Mouse (Mus musculus) forebrain, embryonic 15.5 days (tissue): ENCODE measurements around the gene Bloc1s4. TPM values are rescaled to one million over a fixed set of nuclear protein-coding genes. Genes with fewer than 3 reads are reported as not detected.

Experiments
- ATAC-seq: fragments of 200-750 bp; cut with Nextera tagmentation; replicated peaks from 2 replicates; pipeline ENCODE4 v1.8.0; 2017; ENCODE audit warnings: mild to moderate bottlenecking, moderate TSS enrichment, moderate library complexity
- H3K27ac ChIP-seq: fragments of 300-500 bp; sonication (generic); replicated peaks from 2 replicates; pipeline ENCODE4 v1.5.1; 2015; ENCODE audit warnings: mild to moderate bottlenecking, inconsistent platforms
- H3K27me3 ChIP-seq: fragments of 300-500 bp; sonication (generic); 2 replicates; pipeline ENCODE4 v1.6.1; 2015; ENCODE audit warnings: inconsistent platforms
- H3K36me3 ChIP-seq: fragments of 300-500 bp; sonication (generic); 2 replicates; pipeline ENCODE4 v1.6.1; 2015; ENCODE audit warnings: mild to moderate bottlenecking, inconsistent platforms
- H3K4me1 ChIP-seq: fragments of 300-500 bp; sonication (generic); 2 replicates; pipeline ENCODE4 v1.6.1; 2015; ENCODE audit warnings: inconsistent platforms
- H3K4me2 ChIP-seq: fragments of 300-500 bp; sonication (generic); replicated peaks from 2 replicates; pipeline ENCODE4 v1.6.1; 2015; ENCODE audit warnings: mild to moderate bottlenecking, inconsistent platforms
- H3K4me3 ChIP-seq: fragments of 300-500 bp; sonication (generic); 2 replicates; pipeline ENCODE4 v1.5.1; 2015; ENCODE audit warnings: mild to moderate bottlenecking, inconsistent platforms
- H3K9ac ChIP-seq: fragments of 300-500 bp; sonication (generic); replicated peaks from 2 replicates; pipeline ENCODE4 v1.6.1; 2015; ENCODE audit warnings: mild to moderate bottlenecking, inconsistent platforms
- H3K9me3 ChIP-seq: fragments of 300-500 bp; sonication (generic); 2 replicates; pipeline ENCODE4 v1.6.1; 2016; ENCODE audit warnings: inconsistent platforms
- WGBS: fragments of 180-500 bp; shearing (Covaris S2); methylation state at CpG from one replicate; pipeline ENCODE4 v1.1.7; 2015; ENCODE audit warnings: mixed read lengths; 5-methylcytosine and 5-hydroxymethylcytosine counted together
- polyA plus RNA-seq: library from polyadenylated mRNA; unstranded; fragments of >200 nt; fragmentation: Nextera tagmentation; extraction: Ambion mirVana; gene quantifications from 2 replicates; pipeline ENCODE4 v1.2.1, GENCODE M21; 2015

Bloc1s4 gene
- polyA plus RNA-seq, 1 experiment from 2014 or later: 30.4 TPM

DNA sequence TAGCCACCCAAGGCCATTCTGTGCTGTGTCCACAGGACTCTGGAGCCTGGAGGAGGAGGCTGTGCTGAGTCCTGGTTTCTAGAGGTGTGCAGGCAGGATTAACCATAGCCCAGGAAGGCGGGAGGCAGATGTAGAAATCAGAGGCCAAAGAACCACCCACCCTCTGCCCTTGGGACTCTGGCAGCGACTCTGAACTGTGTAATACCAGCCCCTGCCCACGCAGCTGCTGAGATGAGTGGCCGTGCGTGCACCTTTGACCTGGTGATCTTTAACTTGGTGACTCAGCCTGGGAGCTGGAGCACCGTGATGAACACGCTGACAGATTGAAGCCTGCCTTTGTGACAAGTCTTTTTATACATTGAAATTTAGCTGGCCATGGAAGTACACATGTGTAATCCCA lies 24.2 kb downstream of the Bloc1s4 start:
- Histone ChIP-seq H3K27me3 (no peaks in the 10 kb centered on the region), H3K36me3 (no peaks in the 10 kb centered on the region), H3K9ac (no peak overlapping the region), H3K9me3 (no peaks in the 10 kb centered on the region), H3K4me2 (no peak overlapping the region), H3K27ac (no peak overlapping the region), H3K4me3 (no peak overlapping the region), H3K4me1 (no peaks in the 10 kb centered on the region)
- WGBS: 83% methylated on average over 7 of the region's 7 CpGs
- no peak for ATAC-seq

DNA sequence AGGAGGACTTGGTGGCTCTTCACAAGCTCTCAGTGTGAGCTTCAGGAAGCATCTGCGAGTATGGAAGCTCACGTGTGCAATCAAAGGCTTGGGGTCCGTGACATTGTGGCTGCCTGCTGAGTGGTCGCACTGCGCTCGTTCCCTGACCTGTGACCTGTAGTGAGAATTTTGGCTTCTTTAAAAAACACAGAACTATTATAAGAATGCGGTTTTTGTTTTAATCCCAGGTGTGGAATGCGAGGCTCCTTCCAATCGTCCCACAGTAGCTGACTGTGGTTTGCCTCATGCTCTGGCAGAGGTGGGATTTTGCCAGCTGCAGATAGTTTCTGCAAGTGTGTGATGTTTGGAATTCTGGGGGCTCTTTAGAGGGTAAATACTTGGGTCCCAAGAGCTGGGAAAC lies 25.1 kb downstream of the Bloc1s4 start:
- Histone ChIP-seq H3K9me3 (no peaks in the 10 kb centered on the region), H3K27ac (no peak overlapping the region), H3K4me3 (no peak overlapping the region), H3K9ac (no peak overlapping the region), H3K4me1 (no peaks in the 10 kb centered on the region), H3K4me2 (no peak overlapping the region), H3K27me3 (no peaks in the 10 kb centered on the region), H3K36me3 (no peaks in the 10 kb centered on the region)
- 74% methylated on average over 9 of the region's 9 CpGs for WGBS
- ATAC-seq: no peak

DNA sequence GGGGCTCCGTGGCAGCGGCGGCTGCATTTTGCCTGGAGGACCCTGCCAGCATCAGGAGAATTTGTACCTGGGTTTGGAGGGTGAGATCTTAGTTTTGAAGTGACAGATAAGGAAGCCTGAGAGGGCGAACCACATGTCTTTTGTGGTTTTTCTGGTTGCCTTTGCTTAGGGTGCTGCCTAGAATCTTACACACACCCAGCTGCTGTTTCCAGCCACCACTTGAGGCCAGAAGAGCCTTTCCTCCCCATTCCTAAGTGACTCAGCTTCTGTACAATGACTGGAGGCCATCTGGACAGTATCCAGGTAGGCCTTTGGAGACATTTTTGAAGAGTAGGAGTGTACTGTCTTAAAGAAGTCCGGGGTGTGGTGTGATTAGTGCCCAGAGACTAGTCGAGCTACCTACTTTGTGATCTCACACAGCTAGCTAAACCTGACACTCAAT lies 26.0 kb downstream of the Bloc1s4 start:
- Histone ChIP-seq H3K9me3 (no peaks in the 10 kb centered on the region), H3K4me1 (no peaks in the 10 kb centered on the region), H3K27ac (no peak overlapping the region), H3K9ac (no peak overlapping the region), H3K27me3 (no peaks in the 10 kb centered on the region), H3K4me2 (no peak overlapping the region), H3K36me3 (no peaks in the 10 kb centered on the region), H3K4me3 (no peak overlapping the region)
- 87% methylated on average over 6 of the region's 6 CpGs for WGBS
- no peak for ATAC-seq

DNA sequence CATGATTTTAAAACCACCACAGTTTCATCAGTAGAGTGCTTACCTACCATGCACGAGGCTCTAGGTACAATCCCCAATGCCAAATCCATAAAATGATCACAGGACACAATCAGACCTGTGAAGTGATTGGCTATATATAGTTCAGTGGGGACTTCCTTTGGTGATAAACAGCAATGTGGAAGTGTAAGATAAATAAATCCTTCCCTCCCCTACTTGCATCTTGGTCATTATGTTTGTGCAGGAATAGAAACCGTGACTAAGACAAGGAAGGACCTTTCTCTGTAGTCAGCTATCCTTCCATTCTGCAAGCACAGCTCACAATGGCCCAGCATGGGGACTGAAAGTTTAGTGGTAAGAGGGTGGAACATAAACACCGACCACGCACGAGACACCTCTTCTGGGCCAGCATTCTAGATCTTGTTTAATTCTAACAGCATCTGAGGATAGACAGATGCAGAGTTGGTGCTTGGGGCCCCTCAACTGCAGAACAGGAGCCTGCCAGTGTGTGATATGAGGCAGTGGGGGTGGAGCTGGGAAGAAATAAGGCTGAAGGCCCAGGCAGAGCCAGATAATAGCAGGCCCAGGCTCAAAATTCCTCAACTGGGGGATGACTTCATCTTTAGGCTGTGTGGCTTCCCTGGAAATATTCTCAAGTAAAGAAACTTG lies 27.6 kb downstream of the Bloc1s4 start:
- Histone ChIP-seq H3K27ac (no peak overlapping the region), H3K27me3 (no peaks in the 10 kb centered on the region), H3K4me2 (no peak overlapping the region), H3K4me3 (no peak overlapping the region), H3K9ac (no peak overlapping the region), H3K4me1 (no peaks in the 10 kb centered on the region), H3K36me3 (no peaks in the 10 kb centered on the region), H3K9me3 (no peaks in the 10 kb centered on the region)
- no peak for ATAC-seq
- 77% methylated on average over 5 of the region's 5 CpGs for WGBS

DNA sequence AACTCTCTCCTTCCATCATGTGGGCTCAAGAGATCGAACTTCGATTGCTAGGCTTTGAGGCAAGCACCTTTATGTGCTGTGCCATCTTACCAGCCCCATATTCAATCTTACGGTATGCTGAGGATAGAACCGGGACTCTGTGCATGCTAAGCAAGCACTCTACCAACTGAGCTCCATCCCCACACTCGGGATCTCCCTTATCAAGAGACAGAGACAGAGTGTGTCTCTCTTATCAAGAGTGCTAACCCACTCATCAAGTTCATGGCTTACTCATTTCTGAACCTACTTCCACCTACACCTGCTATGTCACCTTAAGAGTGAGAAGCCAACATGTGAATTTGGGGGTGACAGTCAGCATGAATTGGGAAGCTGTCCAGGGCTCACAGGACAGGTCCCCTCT lies 28.2 kb downstream of the Bloc1s4 start:
- WGBS: 86% methylated on average over 5 of the region's 5 CpGs

DNA sequence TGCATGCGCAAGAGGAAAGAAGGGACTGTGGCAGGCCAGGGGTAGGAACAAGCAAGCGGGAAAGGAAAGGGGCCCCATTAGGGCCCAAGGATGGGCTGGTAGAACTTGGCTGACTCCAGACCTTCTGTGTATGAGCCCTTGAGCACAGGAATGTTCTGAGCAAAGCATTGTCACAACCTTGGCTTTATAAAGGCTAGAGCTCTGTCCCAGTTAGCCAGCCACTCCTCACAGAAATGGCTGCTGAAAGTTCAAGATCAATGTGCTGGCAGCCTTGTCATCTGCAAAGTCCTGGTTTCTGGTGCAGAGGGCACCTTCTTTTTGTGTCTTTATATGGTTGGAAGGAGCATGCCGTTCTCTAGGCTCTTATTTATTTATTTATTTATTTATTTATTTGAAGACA lies 28.8 kb downstream of the Bloc1s4 start:
- Histone ChIP-seq H3K4me3 (no peak overlapping the region), H3K9ac (no peak overlapping the region), H3K36me3 (no peaks in the 10 kb centered on the region), H3K4me2 (no peak overlapping the region), H3K9me3 (no peaks in the 10 kb centered on the region), H3K27me3 (no peaks in the 10 kb centered on the region), H3K27ac (no peak overlapping the region), H3K4me1 (no peaks in the 10 kb centered on the region)
- ATAC-seq: no peak
- 83% methylated on average over 3 of the region's 3 CpGs for WGBS

More for the DNA sequence above, 28.2 kb downstream of the Bloc1s4 start:
- H3K27ac ChIP-seq: no peak overlapping the region
- ATAC-seq: no peak
- no peak overlapping the region for H3K4me2 ChIP-seq
- no peak overlapping the region for H3K9ac ChIP-seq
- no peaks in the 10 kb centered on the region for H3K4me1 ChIP-seq
- H3K4me3 ChIP-seq: no peak overlapping the region
- H3K36me3 ChIP-seq: no peaks in the 10 kb centered on the region
- no peaks in the 10 kb centered on the region for H3K27me3 ChIP-seq
- no peaks in the 10 kb centered on the region for H3K9me3 ChIP-seq

DNA sequence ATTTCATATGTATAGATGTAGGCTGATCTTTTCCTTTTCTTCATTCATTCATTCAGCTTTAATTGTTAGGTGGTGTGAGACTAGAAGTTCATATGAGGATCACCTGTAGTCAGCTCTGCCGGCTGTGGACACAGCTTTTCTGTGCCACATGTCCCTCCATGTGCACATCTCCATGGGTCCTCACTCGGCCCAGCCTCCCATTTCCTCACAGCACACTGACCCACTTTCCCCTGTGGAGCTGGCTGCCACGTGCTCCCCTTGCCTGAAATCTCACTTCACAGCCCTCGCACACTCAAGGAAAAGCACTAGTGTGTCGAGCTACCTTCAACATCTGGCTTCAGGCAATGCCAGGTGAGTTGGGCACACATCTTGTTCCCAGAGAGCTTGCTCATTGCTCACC lies 29.3 kb downstream of the Bloc1s4 start:
- ATAC-seq: no peak
- no peak overlapping the region for H3K4me3 ChIP-seq
- no peak overlapping the region for H3K4me2 ChIP-seq
- no peak overlapping the region for H3K27ac ChIP-seq
- no peaks in the 10 kb centered on the region for H3K27me3 ChIP-seq
- no peaks in the 10 kb centered on the region for H3K36me3 ChIP-seq
- H3K9me3 ChIP-seq: no peaks in the 10 kb centered on the region
- no peak overlapping the region for H3K9ac ChIP-seq
- no peaks in the 10 kb centered on the region for H3K4me1 ChIP-seq
- WGBS: 82% methylated on average over 5 of the region's 5 CpGs

DNA sequence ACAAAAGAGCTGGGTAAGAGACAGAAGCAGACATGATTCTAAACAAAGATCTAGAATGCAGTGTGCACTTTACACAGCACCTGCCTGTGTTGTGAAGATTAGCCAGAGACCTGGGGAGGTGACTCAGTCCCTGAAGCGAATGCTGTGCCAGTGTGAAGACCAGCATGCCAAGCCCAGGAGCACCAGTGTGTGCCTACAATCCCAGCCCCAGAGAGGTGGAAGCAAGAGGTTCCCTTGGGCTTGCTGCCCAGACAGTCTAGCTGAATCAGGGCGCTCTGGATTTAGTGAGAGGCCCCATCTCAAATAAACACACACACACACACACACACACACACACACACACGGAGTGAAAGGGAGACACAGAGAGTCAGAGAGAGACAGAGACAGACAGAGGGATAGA lies 30.6 kb downstream of the Bloc1s4 start:
- no peak overlapping the region for H3K27ac ChIP-seq
- H3K27me3 ChIP-seq: no peaks in the 10 kb centered on the region
- peaks cover 5% of the 10 kb centered on the region for H3K4me1 ChIP-seq
- no peak overlapping the region for H3K4me2 ChIP-seq
- no peak for ATAC-seq
- no peaks in the 10 kb centered on the region for H3K9me3 ChIP-seq
- H3K9ac ChIP-seq: no peak overlapping the region
- H3K36me3 ChIP-seq: no peaks in the 10 kb centered on the region
- no peak overlapping the region for H3K4me3 ChIP-seq
- 70% methylated on average over 3 of the region's 3 CpGs for WGBS

DNA sequence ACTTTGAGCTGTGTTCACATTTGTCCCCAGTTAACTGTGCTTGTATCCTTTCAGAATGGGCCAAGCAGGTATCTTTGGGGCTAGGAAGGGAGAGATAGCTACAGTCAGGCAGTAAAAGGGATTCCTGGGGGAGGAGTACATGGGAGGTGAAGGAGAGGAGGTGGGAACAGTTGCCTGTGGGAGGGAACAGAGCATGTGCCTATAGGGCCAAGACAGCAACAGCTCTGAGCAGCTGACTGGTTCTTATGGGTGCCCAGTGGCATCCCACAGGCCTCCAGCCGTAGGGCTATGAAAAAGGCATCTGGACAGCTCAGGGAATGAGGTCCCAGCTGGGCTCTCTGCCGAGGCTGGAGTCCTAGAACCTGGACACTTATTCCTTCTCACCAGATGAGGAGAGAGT lies 31.6 kb downstream of the Bloc1s4 start:
- 68% methylated on average over 2 of the region's 2 CpGs for WGBS
- Histone ChIP-seq H3K9me3 (no peaks in the 10 kb centered on the region), H3K4me1 (peaks cover 8% of the 10 kb centered on the region), H3K4me2 (no peak overlapping the region), H3K9ac (no peak overlapping the region), H3K27ac (no peak overlapping the region), H3K36me3 (no peaks in the 10 kb centered on the region), H3K27me3 (no peaks in the 10 kb centered on the region), H3K4me3 (no peak overlapping the region)
- ATAC-seq: no peak

DNA sequence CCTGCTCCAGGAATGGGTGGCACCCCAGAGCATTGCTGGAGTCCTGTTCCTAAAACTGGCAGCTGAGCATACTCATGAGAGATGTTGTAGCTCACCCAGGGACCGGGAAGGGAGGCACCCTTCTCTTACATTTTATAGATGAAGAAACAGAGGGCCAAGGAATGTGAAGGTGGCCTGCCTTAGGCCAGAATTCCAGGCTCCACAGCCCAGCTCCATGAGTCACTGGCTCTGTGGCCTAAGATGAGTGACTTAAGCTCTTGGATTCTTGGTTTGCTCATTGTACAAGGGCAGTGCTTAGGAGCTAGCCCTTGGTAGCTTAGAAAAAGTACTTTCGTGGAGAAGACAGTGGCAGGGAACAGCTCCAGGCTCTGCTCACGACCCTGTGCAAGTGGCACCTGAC lies 33.6 kb downstream of the Bloc1s4 start:
- ATAC-seq: no peak
- WGBS: 73% methylated on average over 3 of the region's 3 CpGs
- no peak overlapping the region for H3K27ac ChIP-seq

DNA sequence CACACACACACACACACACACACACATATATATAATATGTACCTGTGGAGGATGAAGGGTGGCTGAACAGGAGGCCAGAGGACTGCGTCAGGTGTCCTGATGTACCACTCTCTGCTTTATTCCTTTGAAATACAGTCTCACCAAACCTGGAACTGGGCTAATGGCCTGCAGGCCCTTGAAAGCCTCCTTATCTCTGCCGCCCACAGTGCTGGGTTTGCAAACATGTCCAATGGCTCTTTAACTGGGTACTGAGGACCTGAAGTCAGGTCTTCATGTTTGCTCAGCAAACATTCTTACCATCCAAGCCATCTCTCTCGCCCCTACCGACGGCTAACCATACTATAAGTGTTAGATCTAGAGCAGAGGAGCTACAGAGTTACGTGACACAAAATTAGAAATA lies 34.8 kb downstream of the Bloc1s4 start:
- H3K4me3 ChIP-seq: no peak overlapping the region
- peaks cover 8% of the 10 kb centered on the region for H3K4me1 ChIP-seq
- no peak overlapping the region for H3K9ac ChIP-seq
- no peaks in the 10 kb centered on the region for H3K36me3 ChIP-seq
- H3K27me3 ChIP-seq: no peaks in the 10 kb centered on the region
- no peak overlapping the region for H3K4me2 ChIP-seq
- ATAC-seq: no peak
- 86% methylated on average over 6 of the region's 6 CpGs for WGBS
- H3K9me3 ChIP-seq: no peaks in the 10 kb centered on the region
- H3K27ac ChIP-seq: no peak overlapping the region

More for the DNA sequence above, 33.6 kb downstream of the Bloc1s4 start:
- no peak overlapping the region for H3K9ac ChIP-seq
- H3K27me3 ChIP-seq: no peaks in the 10 kb centered on the region
- no peak overlapping the region for H3K4me3 ChIP-seq
- H3K9me3 ChIP-seq: no peaks in the 10 kb centered on the region
- H3K36me3 ChIP-seq: no peaks in the 10 kb centered on the region
- no peak overlapping the region for H3K4me2 ChIP-seq
- peaks cover 8% of the 10 kb centered on the region for H3K4me1 ChIP-seq

DNA sequence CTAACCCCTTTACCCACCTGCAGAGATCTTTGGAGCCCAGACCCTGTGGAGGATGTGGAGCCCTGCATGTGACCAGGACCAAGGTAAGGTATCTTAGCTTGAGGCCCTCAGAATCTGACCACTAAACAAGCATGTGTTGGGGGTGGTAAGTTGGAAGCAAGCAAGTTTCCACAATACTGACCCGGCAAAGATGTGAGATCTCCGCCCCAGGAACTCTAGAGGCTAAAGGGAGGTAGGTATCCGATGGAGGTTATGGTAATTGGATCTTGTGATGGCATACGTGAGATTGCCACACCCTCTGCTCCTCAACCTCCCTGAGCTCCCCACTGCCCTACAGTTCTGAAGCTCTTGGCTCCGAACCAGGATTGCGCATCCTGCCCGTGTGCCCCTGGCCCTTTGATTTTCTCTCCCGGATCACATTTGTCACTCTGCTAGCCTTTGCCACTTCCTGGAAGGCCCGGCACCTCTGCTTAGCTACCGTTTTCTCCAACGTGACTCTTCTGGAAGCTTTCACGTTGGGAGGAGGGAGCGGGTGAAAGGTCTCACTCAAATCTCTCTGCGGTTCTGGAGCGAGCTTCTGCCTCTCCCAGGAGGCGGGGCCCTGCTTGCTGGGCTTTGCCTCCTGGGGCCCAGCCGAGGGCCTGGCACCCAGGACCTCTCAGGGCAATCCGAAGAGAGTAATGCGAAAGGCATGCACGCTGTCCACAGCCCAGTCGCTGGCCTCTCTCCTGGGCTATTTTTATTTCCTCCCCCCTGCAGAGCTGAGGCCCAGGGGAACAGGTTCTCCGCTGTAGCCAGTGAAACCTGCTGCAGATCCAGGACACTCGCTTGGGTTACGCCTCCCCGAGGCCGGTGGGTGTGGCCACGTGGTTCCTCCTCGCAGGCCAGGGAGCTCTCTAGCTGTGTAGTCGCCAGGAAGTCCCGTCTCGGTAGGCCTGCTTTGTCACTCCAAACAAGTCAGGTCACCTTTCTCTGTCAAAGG lies 35.6 kb downstream of the Bloc1s4 start:
- Histone ChIP-seq H3K9me3 (no peaks in the 10 kb centered on the region), H3K4me3 (peak overlapping the region; percentile 22), H3K4me2 (peak overlapping the region; percentile 40), H3K9ac (peak overlapping the region; percentile 17), H3K27ac (no peak overlapping the region), H3K36me3 (no peaks in the 10 kb centered on the region), H3K4me1 (peaks cover 8% of the 10 kb centered on the region), H3K27me3 (no peaks in the 10 kb centered on the region)
- 0 out of 2 replicates have a peak, but pooled peaks have one; percentile 57 for ATAC-seq
- WGBS: 8% methylated on average over 31 of the region's 31 CpGs
